Mouse (Mus musculus) C2C12 (cell line): ENCODE measurements at regions not wholly inside any gene's neighbourhood (a gene's known extent, or its start where the extent isn't known, plus 50 kb on each side); places are given as distances from the start of the nearest gene placed in this dataset.

Experiments used
- CEBPB ChIP-seq: IDR thresholded peaks from one replicate; pipeline ENCODE4 v1.6.1; 2011; ENCODE audit warnings: low read depth, mild to moderate bottlenecking, control low read depth, moderate library complexity
- CTCF ChIP-seq: IDR thresholded peaks from one replicate; pipeline ENCODE4 v1.5.1; 2011; ENCODE audit not compliant: control insufficient read depth, insufficient read depth, insufficient read length
- MYOG ChIP-seq: IDR thresholded peaks from one replicate; pipeline ENCODE4 v1.6.1; 2011; ENCODE audit not compliant: control insufficient read depth, insufficient read length; ENCODE audit errors: extremely low read depth
- USF1 ChIP-seq: IDR thresholded peaks from one replicate; pipeline ENCODE4 v1.6.1; 2011; ENCODE audit warnings: low read depth, mild to moderate bottlenecking, control low read depth, moderate library complexity

- TF ChIP-seq CTCF, result no peak
- TF ChIP-seq USF1, result no peak
- TF ChIP-seq MYOG, result no peak
- no peak for TF ChIP-seq CEBPB
These were observed 85.3 kb upstream of the P2ry1 start for GRCm38 (mm10) chr3:60917271-60917670.
